Mouse (Mus musculus): ENCODE results near the gene Cnn3. TPM values are rescaled to one million over a fixed set of nuclear protein-coding genes. Genes with fewer than 3 reads are reported as not detected.

Gene Cnn3
- polyA plus RNA-seq, 1 experiment: 67.8 TPM

GRCm38 (mm10) chr3:121405101-121405500, 21.2 kb upstream of the Cnn3 start:
- H3K4me3 ChIP-seq (ENCODE audit: low read depth, low read length): no peak overlapping the region
- peaks cover 13% of the 10 kb centered on the region; the same call in 1 of the 2 replicates for H3K4me1 ChIP-seq (ENCODE audit: control insufficient read depth, insufficient read depth, insufficient read length, low read length)
- H3K27ac ChIP-seq (ENCODE audit: insufficient read depth, low read depth, low read length): peak overlapping the region; percentile 35; the same call in 1 of the 2 replicates
- H3K27me3 ChIP-seq (ENCODE audit: control insufficient read depth, insufficient read depth, low read length): no peaks in the 10 kb centered on the region
- no peaks in the 10 kb centered on the region for H3K36me3 ChIP-seq (ENCODE audit: control insufficient read depth, insufficient read depth, low read length)
- WGBS: 44% methylated on average over 5 of the region's 5 CpGs
- TF ChIP-seq CTCF (IDR thresholded peaks at IDR 0.05; ENCODE audit: extremely low read depth, insufficient read length, insufficient replicate concordance, low read depth, low read length) (no peak), POLR2A (IDR thresholded peaks at IDR 0.05; ENCODE audit: low read depth, low read length) (no peak)

GRCm38 (mm10) chr3:121407417-121407816, 18.9 kb upstream of the Cnn3 start:
- H3K27ac ChIP-seq (ENCODE audit: insufficient read depth, low read depth, low read length): no peak overlapping the region
- TF ChIP-seq CTCF (IDR thresholded peaks at IDR 0.05; ENCODE audit: extremely low read depth, insufficient read length, insufficient replicate concordance, low read depth, low read length) (no peak), POLR2A (IDR thresholded peaks at IDR 0.05; ENCODE audit: low read depth, low read length) (no peak)
- peaks cover 19% of the 10 kb centered on the region; the same call in 1 of the 2 replicates for H3K4me1 ChIP-seq (ENCODE audit: control insufficient read depth, insufficient read depth, insufficient read length, low read length)
- H3K36me3 ChIP-seq (ENCODE audit: control insufficient read depth, insufficient read depth, low read length): no peaks in the 10 kb centered on the region
- no peak overlapping the region for H3K4me3 ChIP-seq (ENCODE audit: low read depth, low read length)
- WGBS: 49% methylated on average over 9 of the region's 9 CpGs
- H3K27me3 ChIP-seq (ENCODE audit: control insufficient read depth, insufficient read depth, low read length): no peaks in the 10 kb centered on the region

DNA sequence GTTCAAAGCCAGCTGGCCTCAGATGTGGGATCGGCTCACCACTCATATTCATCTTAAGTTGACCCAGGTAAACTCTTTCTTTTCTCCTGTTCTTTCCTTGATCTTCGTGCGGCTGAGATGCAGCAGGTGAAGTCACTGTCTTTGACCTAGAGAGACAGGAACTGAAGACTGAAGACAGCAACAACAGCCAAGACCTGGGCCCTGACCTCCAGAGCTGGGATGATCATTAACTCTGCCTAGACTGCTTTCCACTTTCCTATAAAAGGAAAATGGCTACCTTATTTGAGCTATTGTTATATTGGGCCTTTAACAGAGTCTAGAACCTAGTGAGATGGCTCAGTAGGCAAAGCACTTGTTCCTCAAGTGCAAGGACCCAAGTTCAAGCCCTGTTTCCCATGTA, 17.9 kb upstream of the Cnn3 start:
- Histone ChIP-seq H3K36me3 (ENCODE audit: control insufficient read depth, insufficient read depth, low read length) (no peaks in the 10 kb centered on the region), H3K27me3 (ENCODE audit: control insufficient read depth, insufficient read depth, low read length) (no peaks in the 10 kb centered on the region), H3K4me1 (ENCODE audit: control insufficient read depth, insufficient read depth, insufficient read length, low read length) (peaks cover 19% of the 10 kb centered on the region; the same call in 1 of the 2 replicates), H3K27ac (ENCODE audit: insufficient read depth, low read depth, low read length) (no peak overlapping the region), H3K4me3 (ENCODE audit: low read depth, low read length) (no peak overlapping the region)
- no peak for TF ChIP-seq POLR2A (IDR thresholded peaks at IDR 0.05; ENCODE audit: low read depth, low read length)
- TF ChIP-seq CTCF (IDR thresholded peaks at IDR 0.05; ENCODE audit: extremely low read depth, insufficient read length, insufficient replicate concordance, low read depth, low read length): no peak
- WGBS: 72% methylated on average over 3 of the region's 3 CpGs

DNA sequence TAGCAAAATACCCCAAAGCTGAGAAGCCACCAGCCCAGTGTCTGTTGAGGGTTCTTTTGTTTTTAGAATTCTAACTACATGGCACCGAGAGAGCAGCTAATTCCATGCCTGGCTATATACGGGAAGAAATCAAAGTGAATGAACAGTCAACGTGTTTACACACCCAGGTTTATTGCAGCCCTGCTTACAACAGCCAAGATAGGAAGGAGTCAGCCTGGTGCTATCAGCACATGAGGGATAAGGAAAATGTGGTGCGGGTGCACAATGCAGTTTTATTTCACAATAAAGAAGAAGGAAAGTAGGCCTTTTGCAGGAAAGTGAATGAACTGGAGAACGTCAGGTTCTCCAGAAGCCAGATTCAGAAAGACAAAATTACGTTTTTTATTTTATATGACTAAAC, 14.8 kb upstream of the Cnn3 start:
- 28% methylated on average over 6 of the region's 6 CpGs for WGBS
- H3K4me3 ChIP-seq (ENCODE audit: low read depth, low read length): no peak overlapping the region
- H3K36me3 ChIP-seq (ENCODE audit: control insufficient read depth, insufficient read depth, low read length): no peaks in the 10 kb centered on the region
- TF ChIP-seq CTCF (IDR thresholded peaks at IDR 0.05; ENCODE audit: extremely low read depth, insufficient read length, insufficient replicate concordance, low read depth, low read length) (no peak), POLR2A (IDR thresholded peaks at IDR 0.05; ENCODE audit: low read depth, low read length) (no peak)
- H3K27me3 ChIP-seq (ENCODE audit: control insufficient read depth, insufficient read depth, low read length): no peaks in the 10 kb centered on the region
- peaks cover 18% of the 10 kb centered on the region; the same call in 1 of the 2 replicates for H3K4me1 ChIP-seq (ENCODE audit: control insufficient read depth, insufficient read depth, insufficient read length, low read length)
- peak overlapping the region; percentile 34 for H3K27ac ChIP-seq (ENCODE audit: insufficient read depth, low read depth, low read length)

GRCm38 (mm10) chr3:121416171-121417154, 9.8 kb upstream of the Cnn3 start:
- 27% methylated on average over 5 of the region's 5 CpGs for WGBS
- Histone ChIP-seq H3K27ac (ENCODE audit: insufficient read depth, low read depth, low read length) (peak overlapping the region; percentile 23; the same call in 1 of the 2 replicates), H3K4me3 (ENCODE audit: low read depth, low read length) (no peak overlapping the region), H3K36me3 (ENCODE audit: control insufficient read depth, insufficient read depth, low read length) (no peaks in the 10 kb centered on the region), H3K4me1 (ENCODE audit: control insufficient read depth, insufficient read depth, insufficient read length, low read length) (no peaks in the 10 kb centered on the region; the same call in 1 of the 2 replicates), H3K27me3 (ENCODE audit: control insufficient read depth, insufficient read depth, low read length) (no peaks in the 10 kb centered on the region)
- no peak for TF ChIP-seq POLR2A (IDR thresholded peaks at IDR 0.05; ENCODE audit: low read depth, low read length)
- no peak for TF ChIP-seq CTCF (IDR thresholded peaks at IDR 0.05; ENCODE audit: extremely low read depth, insufficient read length, insufficient replicate concordance, low read depth, low read length)

DNA sequence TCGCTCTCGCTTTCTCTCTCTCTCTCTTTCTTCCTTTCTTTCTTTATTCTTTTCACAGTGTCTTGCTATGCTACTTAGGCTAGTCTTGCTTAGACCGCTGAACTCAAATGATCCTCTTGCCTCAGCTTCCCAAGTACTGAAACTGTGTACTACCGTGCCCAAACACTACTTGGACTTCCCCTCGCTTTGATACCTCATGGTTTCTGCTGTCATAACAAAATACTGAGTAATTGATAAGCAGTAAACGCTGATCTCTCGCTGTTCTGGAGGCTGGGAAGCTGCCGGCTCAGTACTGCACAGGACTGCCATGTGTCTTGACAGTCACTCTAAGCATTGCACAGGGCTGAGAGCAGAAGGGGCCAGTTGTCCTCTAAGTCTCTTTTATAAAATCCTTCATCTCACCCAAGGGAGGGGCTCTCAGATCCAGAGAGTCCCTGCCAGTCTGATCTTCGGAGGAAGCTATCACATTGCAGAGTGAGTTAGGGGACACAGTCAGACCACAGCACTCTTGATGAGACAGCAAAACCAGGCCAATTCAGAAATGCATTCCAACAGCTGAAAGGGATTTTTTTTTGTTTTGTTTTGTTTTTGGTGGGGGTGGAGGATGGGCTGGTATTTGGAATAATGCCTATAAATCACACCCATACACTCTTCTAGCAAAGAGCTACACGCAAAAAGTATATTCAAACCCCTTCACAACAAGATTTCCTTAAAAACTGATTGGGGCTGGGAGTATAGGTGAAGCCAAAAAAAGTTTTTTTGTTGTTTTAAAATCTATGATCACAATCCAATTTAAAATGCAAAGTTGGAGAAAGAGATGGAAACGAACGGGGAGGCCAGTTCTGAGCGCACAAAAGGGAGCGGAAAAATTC, 8.7 kb upstream of the Cnn3 start:
- Histone ChIP-seq H3K4me3 (ENCODE audit: low read depth, low read length) (no peak overlapping the region), H3K36me3 (ENCODE audit: control insufficient read depth, insufficient read depth, low read length) (no peaks in the 10 kb centered on the region), H3K27ac (ENCODE audit: insufficient read depth, low read depth, low read length) (no peak overlapping the region), H3K27me3 (ENCODE audit: control insufficient read depth, insufficient read depth, low read length) (no peaks in the 10 kb centered on the region), H3K4me1 (ENCODE audit: control insufficient read depth, insufficient read depth, insufficient read length, low read length) (no peaks in the 10 kb centered on the region; the same call in 1 of the 2 replicates)
- WGBS: 59% methylated on average over 14 of the region's 14 CpGs
- TF ChIP-seq CTCF (IDR thresholded peaks at IDR 0.05; ENCODE audit: extremely low read depth, insufficient read length, insufficient replicate concordance, low read depth, low read length) (no peak), POLR2A (IDR thresholded peaks at IDR 0.05; ENCODE audit: low read depth, low read length) (no peak)
